9 mouse cellular contexts compared by ENCODE assay signal in the genomic region with DNA sequence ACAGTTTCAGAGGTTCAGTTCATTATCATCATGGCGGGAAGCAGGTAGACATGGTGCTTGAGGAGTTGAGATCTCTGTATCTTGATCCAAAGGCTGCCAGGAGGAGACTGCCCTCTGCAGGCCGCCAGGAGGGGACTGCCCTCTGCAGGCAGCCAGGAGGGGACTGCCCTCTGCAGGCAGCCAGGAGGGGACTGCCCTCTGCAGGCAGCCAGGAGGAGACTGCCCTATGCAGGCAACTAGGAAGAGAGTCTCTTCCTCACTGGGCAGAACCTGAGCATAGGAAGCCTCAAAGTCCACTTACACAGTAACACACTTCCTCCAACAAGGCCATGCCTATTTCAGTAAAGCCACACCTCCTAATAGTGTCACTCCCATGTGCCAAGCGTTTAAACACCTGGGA.
DNase-seq lines count a peak whose midpoint lies in the region; ATAC-seq and TF ChIP-seq lines count a peak whose summit lies in the region.
"Had no signal": no experiment of that assay in that cellular context is flagged by ENCODE, and none has a peak within 500 bp of the region (broad histone marks: within the 10 kb centered on the region; RNA-seq: fewer than 3 reads in every experiment).

No protein-coding gene starts in this region.

- TF ChIP-seq EP300 in liver, embryonic 14.5 days (IDR thresholded peaks at IDR 0.05; ENCODE audit: low read depth) = no peak

- no peak for DNase-seq in liver, embryonic 14.5 days (ENCODE audit: low read depth in 3 of 3, low spot score in 3 of 3)
- DNase-seq in liver, embryonic 11.5 days (ENCODE audit: low spot score) = no peak
- peak; percentile 16 for DNase-seq in adrenal gland, adult 8-10 months
- peak; percentile 31 for DNase-seq in retina, embryonic 14.5 days (ENCODE audit: low spot score)
- DNase-seq in neural tube, embryonic 10.5 days (ENCODE audit: extremely low spot score, low spot score) = no peak

- H3K27ac ChIP-seq in liver, embryonic 14.5 days = no peak overlapping the region
- H3K27ac ChIP-seq in liver, embryonic 11.5 days (ENCODE audit: low read depth, low read length) = no peak overlapping the region
- H3K27ac ChIP-seq in embryonic fibroblast, embryonic 13.5 days (ENCODE audit: insufficient read depth, low read length) = no peak overlapping the region
- H3K27ac ChIP-seq: embryonic facial prominence, embryonic 15.5 days; limb, embryonic 15.5 days had no signal

- no peaks in the 10 kb centered on the region for H3K27me3 ChIP-seq in liver, embryonic 14.5 days (ENCODE audit: control insufficient read depth, insufficient read depth, low read length)
- H3K27me3 ChIP-seq in liver, embryonic 11.5 days (replicated peaks; ENCODE audit: control insufficient read depth, insufficient read depth, low read length) = no peaks in the 10 kb centered on the region
- H3K27me3 ChIP-seq: embryonic facial prominence, embryonic 15.5 days; limb, embryonic 15.5 days had no signal

- H3K4me1 ChIP-seq in liver, embryonic 14.5 days (replicated peaks; ENCODE audit: control insufficient read depth in 2 of 2, insufficient read depth in 2 of 2, low read length in 1 of 2) = no peaks in the 10 kb centered on the region
- H3K4me1 ChIP-seq in liver, embryonic 11.5 days (replicated peaks; ENCODE audit: control insufficient read depth, insufficient read depth, low read length) = no peaks in the 10 kb centered on the region
- no peaks in the 10 kb centered on the region for H3K4me1 ChIP-seq in embryonic fibroblast, embryonic 13.5 days (ENCODE audit: control insufficient read depth, insufficient read depth, low read length)
- H3K4me1 ChIP-seq: embryonic facial prominence, embryonic 15.5 days had no signal

- TF ChIP-seq CTCF in liver, embryonic 14.5 days (IDR thresholded peaks at IDR 0.05; ENCODE audit: low read depth) = peak; percentile 78
- TF ChIP-seq CTCF in embryonic fibroblast, embryonic 13.5 days (IDR thresholded peaks at IDR 0.05; ENCODE audit: borderline replicate concordance, insufficient read depth, low read length) = 0 out of 2 replicates have a peak, but pooled peaks have one; percentile 27

- ATAC-seq in liver, embryonic 14.5 days (ENCODE audit: insufficient read depth) = no peak
- no peak for ATAC-seq in liver, embryonic 11.5 days (replicated peaks; ENCODE audit: low FRiP score)
- ATAC-seq in inflammation-experienced regulatory T-cells, adult 6 months = no peak

- TF ChIP-seq POLR2A in embryonic fibroblast, embryonic 13.5 days (IDR thresholded peaks at IDR 0.05; ENCODE audit: low read depth, low read length) = no peak

- no peaks in the 10 kb centered on the region for H3K9me3 ChIP-seq in liver, embryonic 14.5 days (ENCODE audit: control insufficient read depth, low read length)
- H3K9me3 ChIP-seq in liver, embryonic 11.5 days (ENCODE audit: control insufficient read depth, low read length) = no peaks in the 10 kb centered on the region
- H3K9me3 ChIP-seq: embryonic facial prominence, embryonic 15.5 days; limb, embryonic 15.5 days had no signal

- no peaks in the 10 kb centered on the region for H3K36me3 ChIP-seq in liver, embryonic 14.5 days (replicated peaks; ENCODE audit: control insufficient read depth, insufficient read depth, low read depth)
- H3K36me3 ChIP-seq in liver, embryonic 11.5 days (ENCODE audit: control insufficient read depth, insufficient read depth, low read length) = no peaks in the 10 kb centered on the region
- H3K36me3 ChIP-seq: embryonic facial prominence, embryonic 15.5 days had no signal

- H3K4me2 ChIP-seq in liver, embryonic 14.5 days (ENCODE audit: low read depth) = no peak overlapping the region
- H3K4me2 ChIP-seq in liver, embryonic 11.5 days = no peak overlapping the region
- H3K4me2 ChIP-seq: embryonic facial prominence, embryonic 15.5 days; limb, embryonic 15.5 days had no signal

- no peak overlapping the region for H3K9ac ChIP-seq in liver, embryonic 14.5 days (replicated peaks)
- H3K9ac ChIP-seq in liver, embryonic 11.5 days (ENCODE audit: low read depth, low read length) = no peak overlapping the region
- H3K9ac ChIP-seq: embryonic facial prominence, embryonic 15.5 days; limb, embryonic 15.5 days had no signal

- no peak overlapping the region for H3K4me3 ChIP-seq in liver, embryonic 14.5 days (ENCODE audit: insufficient read depth in 1 of 2, low read depth in 2 of 2, low read length in 2 of 2)
- H3K4me3 ChIP-seq in liver, embryonic 11.5 days (ENCODE audit: low read depth, low read length) = no peak overlapping the region
- no peak overlapping the region for H3K4me3 ChIP-seq in embryonic fibroblast, embryonic 13.5 days (ENCODE audit: insufficient read depth, low read length)
- H3K4me3 ChIP-seq: embryonic facial prominence, embryonic 15.5 days; limb, embryonic 15.5 days had no signal

- 38% methylated on average over 3 of the region's 3 CpGs for WGBS in liver, embryonic 14.5 days (ENCODE audit: insufficient replicate concordance)
- 47% methylated on average over 3 of the region's 3 CpGs for WGBS in liver, embryonic 11.5 days

Comparison
In these comparisons a context has a peak if more than half of its experiments do, and no peak if none do; other contexts are left out.
1. DNase-seq: peak in adrenal gland, adult 8-10 months (single experiment) and retina, embryonic 14.5 days (single experiment); none in liver, embryonic 14.5 days (0 of 3), liver, embryonic 11.5 days (single experiment) and neural tube, embryonic 10.5 days (single experiment).